Mouse (Mus musculus) cerebellum, adult 8-10 months (tissue): Measurements from ENCODE around the gene Rbms3.

ENCODE experiments used
- DNase-seq: peaks from one replicate; pipeline ENCODE4 v3.0.0; 2022

Gene Rbms3

DNA sequence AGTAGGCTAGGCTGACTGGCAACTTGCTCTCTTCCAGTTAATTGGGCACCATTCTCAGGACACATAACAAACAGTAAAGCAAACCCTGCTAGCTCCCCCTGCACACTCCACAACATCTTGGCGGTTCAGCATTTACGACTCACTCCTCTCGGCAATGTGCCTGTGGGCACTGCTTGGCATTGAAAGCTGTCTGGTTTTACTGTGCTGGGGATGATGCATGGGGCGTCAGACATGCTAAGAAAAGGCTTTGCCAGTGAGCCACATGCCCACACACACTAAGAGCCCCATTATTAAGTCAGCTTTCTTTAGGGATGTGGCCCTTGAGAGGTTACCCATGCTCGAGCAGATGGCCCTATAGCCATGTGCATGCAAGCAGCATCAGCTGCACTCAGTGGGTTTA lies 820.5 kb downstream of the Rbms3 start:
- no peak for DNase-seq

DNA sequence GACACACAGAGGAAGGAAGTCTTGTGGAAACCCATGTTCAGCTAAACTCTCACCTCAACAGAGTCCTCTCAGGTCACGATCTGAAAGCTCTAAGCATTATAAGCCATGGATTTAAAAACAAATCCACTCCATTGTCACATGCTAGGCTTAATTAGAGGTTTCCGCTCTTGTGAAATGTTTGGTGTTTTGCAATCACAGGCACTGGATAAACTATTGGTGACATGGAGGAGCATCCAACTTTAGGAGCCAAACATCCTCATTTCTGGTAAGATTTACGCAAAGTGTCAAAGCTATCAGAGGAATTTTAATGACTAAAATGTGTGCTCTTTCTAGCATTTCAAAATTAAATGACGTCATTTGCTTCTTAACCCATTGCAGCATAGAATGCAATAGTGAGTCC lies 821.3 kb downstream of the Rbms3 start:
- no peak for DNase-seq

- DNase-seq, result no peak
Measured at GRCm38 (mm10) chr9:116807166-116808081, 822.3 kb downstream of the Rbms3 start.

DNA sequence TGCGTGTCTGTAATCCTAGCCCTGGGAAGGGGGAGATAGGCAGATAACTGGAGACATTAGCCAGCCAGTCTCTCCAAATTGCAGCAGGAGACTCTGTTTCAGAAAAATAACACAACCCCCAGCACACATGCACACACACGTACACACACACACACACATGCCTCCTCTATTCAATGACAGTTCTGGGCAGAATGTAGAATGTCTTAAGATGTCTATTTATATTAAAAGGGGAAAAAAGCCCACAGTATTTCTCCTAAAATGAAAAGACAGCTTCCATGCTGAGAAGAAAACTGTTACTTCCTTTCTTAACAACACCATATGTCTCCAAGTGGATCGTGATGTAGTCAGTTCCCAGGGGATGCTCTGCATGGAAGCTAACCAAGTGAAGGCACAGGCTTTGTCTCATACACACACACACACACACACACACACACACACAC lies 826.4 kb downstream of the Rbms3 start:
- no peak for DNase-seq

DNA sequence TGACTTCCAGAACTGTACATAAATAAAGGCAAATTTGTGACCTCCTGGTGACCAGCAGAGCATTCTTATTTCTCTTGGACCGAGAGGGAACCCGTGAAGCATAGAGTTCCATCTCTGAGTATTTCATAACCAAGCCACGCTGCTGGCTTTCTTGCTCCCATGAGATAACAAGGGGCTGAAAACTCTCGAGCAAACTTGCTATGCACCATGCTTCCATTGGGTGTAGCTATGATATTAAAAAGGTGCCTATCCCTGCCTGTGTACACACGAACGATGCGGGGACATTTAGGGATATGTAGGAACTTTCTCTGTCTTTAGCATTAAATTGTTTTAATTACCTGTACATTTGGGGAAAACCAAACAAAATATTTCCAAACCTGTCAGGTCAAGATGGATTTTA lies 827.1 kb downstream of the Rbms3 start:
- DNase-seq, result no peak

DNA sequence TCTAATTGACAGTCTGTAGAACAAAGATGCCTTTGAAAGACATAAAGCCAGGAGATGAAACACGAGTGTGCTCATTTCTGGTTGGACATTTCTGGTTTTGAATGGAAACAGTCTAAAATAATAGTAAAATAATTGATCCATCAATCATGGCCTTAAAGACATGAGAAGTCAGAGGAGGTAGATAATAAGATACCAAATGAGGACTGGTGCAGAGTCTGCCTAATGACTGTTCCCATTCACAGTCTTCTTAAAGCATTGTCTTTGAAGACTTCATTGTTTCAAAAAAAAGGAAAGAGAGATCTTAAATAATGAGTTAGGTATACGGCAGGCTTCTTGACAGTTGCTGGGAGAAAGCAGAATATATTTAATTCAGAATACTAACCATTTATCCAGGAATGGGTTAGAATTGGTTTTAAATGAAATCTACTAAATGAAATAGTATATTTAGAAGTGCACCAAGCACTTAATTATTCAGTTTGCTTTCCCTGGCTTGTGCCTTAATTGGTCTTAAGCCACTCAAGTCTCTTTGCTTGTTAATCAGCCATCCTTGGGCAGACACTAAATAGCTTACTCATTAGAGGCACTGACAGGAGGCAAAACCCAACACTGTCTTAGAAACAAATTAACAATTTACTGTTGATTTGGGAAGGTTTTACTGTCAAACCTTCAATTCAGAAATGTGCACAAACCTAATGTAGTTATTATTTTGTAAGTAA lies 834.3 kb downstream of the Rbms3 start:
- DNase-seq, result no peak

DNA sequence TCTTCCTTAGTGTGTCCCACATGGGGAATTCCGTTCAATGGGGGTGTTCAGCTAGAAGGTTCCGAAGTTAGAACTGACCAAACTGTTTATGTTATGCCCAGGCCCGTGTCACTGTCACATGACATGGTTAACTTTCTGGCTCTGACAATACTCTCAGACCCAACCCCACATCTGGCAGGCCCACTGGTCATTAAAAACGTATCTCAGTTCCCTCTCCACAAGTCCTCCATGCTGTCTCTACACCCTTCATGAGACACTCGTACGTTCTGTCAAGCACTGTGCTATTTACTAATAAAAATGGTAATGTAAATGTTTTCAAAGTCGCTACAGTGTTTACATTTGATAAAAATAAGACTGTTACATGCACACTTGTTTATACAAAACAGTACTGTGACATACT lies 837.9 kb downstream of the Rbms3 start:
- DNase-seq, result no peak

- no peak for DNase-seq
Measured at GRCm38 (mm10) chr9:116786136-116787046, 843.3 kb downstream of the Rbms3 start.

- no peak for DNase-seq
Measured at GRCm38 (mm10) chr9:116771820-116772219, 857.9 kb downstream of the Rbms3 start.

DNA sequence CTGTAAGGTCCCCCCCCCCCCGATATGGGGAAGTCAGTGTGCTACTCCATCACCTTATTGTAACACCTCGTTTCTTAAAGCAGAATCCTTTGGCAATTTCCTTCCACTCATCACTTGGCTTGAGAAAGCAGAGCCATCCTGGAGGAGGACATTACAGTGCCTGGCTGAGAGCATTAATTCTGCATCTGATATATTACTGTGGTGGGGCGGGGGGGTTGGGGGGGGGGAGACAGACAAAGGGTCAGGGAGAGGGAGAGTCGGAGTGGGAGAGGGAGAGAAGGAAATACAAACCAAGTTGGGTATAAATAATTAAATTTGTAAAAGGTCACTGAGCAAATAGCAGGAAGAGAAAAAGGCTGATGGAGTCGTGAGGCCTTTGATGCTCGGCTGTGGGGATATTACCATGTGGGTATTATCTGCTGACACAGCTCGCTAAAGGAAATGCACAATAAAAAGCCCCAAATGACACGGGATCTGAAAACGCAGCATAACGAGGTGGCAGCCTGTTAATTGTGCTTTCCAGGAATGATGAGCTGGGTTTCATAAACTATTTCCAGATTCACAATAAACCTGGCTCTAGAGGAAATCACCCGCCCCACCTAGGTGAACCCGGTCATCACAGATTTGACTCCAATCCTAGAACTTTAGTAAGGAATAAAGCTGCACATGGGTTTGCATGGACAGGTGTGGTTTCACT lies 860.2 kb downstream of the Rbms3 start:
- DNase-seq, result no peak

- no peak for DNase-seq
Measured at GRCm38 (mm10) chr9:116762395-116763025, 867.2 kb downstream of the Rbms3 start.

GRCm38 (mm10) chr9:116748857-116749584 lies 880.7 kb downstream of the Rbms3 start:
- DNase-seq, result no peak

DNA sequence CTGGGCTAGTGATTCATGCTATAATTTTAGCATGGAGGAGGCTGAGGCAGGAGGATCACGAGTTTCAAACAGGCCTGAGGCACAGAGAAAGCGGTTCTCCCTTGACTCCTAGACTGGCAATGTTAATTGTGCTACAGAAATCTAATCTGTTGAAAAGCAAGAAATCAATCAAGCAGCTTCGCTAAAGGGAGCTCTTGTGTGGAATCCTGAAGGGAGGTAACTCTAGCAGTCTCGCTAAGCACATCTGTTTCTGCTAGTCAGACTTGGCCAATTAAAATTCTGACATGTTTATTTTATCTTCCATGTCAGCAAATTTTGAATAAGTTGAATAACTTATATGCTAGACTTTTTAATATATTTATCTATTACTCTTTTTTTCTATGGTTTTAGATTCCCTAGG lies 881.4 kb downstream of the Rbms3 start:
- no peak for DNase-seq

- DNase-seq, result no peak
Measured at GRCm38 (mm10) chr9:116746871-116747270, 882.8 kb downstream of the Rbms3 start.

GRCm38 (mm10) chr9:116737786-116738185 lies 891.9 kb downstream of the Rbms3 start:
- no peak for DNase-seq

GRCm38 (mm10) chr9:116729172-116729571 lies 900.5 kb downstream of the Rbms3 start:
- no peak for DNase-seq

- DNase-seq, result no peak
Measured at GRCm38 (mm10) chr9:116728655-116729054, 901.1 kb downstream of the Rbms3 start.

DNA sequence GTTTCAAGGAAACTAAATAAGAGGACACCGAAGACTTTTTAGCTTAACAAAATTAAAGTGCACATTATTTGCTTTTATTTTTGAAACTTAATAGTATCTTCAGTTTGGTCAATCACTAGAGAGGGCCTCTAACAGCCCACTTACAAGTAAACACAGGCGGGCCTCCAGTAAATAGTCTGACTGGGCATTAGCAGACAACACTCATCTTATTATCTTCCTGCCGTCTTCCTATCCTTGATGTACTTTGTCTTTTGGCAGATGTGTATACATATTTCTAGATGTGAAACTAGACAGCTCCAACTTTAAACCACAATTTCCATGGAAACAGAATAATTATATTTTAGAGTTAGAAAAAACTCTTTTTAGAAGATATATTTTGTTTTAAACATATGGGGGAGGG lies 901.6 kb downstream of the Rbms3 start:
- no peak for DNase-seq

DNA sequence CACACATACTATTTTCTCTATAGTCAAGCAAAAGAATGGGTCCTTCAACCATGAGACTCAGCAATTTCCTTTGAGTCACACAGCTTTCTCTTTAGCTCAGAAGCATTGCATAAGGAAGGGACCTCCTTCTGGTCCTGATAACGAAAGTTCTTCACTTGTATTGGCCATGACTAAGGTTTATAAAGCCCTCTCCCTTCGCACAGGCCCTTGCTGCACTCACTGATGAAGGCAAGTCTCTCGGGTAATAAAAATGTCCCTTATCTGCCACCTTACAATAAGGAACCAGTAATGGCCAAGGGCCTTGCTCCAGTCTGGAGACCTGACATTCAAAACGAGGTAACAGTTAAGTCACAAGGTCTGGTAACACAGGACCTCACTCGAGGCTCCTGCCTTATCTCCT lies 905.1 kb downstream of the Rbms3 start:
- no peak for DNase-seq

DNA sequence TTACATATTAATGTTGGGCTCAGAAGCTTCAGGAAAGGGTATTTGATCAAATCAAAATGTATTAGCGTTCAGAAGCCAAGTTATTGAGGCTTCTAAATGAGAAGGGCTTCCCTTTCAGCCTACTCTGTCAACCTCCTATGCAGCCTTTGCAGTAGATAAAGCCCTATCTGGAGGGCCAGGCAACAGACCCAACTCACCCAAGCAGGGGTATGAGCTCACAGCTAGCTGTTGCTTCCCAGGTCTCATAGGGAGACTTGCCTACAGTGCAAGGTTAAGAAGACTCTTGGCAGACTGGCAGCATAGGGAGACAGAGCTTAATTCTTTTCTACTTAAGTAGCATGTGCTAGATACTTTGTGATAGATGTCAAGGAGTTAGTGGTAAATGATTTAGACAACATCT lies 926.6 kb downstream of the Rbms3 start:
- no peak for DNase-seq

DNA sequence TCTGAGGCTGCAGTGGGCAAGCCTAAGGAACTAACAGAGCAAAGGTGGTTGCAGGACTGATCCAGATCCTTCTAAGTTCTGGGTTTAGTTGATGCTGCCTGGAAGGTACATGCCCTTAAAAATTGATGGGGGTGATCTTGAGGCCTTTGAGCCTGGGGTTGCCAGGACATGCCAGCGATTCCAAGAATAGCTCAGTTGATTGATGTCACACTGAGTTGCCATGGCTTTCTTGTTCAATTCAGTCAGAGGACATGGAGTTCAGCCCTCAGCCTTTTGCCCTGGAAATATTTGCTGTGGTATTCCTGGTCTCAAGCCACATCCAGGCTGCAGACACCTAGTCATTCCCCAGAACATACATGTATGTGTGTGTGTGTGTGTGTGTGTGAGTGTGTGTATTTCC lies 927.1 kb downstream of the Rbms3 start:
- DNase-seq, result no peak
